Mouse (Mus musculus): ENCODE data around the gene 5730455P16Rik.

DNA sequence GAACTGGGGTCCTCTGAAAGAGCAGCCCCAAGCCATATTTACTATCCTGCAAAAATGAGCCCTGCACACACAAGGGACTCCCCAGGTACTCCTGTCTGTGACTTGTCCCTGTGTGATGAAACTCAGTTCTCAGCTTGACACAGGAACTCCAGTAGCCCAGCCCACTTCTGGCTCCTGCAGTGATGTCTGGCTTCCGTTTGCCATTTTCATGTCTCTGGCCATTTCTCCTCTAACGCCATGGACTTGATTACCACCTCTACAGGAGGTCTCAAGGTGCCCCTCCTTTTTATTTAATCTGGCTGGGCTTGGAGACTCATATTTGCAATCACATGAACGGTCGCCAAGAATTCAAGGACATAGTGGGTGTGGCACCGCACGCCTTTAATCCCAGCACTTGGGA lies 53.2 kb downstream of the 5730455P16Rik start:
- TF ChIP-seq POLR2A (IDR thresholded peaks at IDR 0.05; ENCODE audit: low read depth, low read length): no peak
- TF ChIP-seq CTCF (IDR thresholded peaks at IDR 0.05; ENCODE audit: extremely low read depth, insufficient read depth, insufficient read length, insufficient replicate concordance): no peak
